Mouse (Mus musculus): Measurements from ENCODE around the gene Itga4. TPM values are rescaled to one million over a fixed set of nuclear protein-coding genes. Genes with fewer than 3 reads are reported as not detected.

Itga4 gene
- total and polyA plus RNA-seq, 3 experiments, result 22.7 to 97.5 (median 48.9) TPM

GRCm38 (mm10) chr2:79227805-79228241 lies 27.4 kb upstream of the Itga4 start:
- Histone ChIP-seq H3K79me2 (ENCODE audit: control insufficient read depth, insufficient read depth, low read length, poor library complexity) (no peaks in the 10 kb centered on the region), H3K9ac (ENCODE audit: control insufficient read depth, low read depth, low read length, poor library complexity, severe bottlenecking) (no peak overlapping the region; the same call in 1 of the 2 replicates), H3K9me3 (replicated peaks; ENCODE audit: insufficient read depth, low read length) (no peaks in the 10 kb centered on the region), H3K27ac (ENCODE audit: control insufficient read depth, low read depth, low read length) (peak overlapping the region; percentile 54), H3K27me3 (ENCODE audit: control insufficient read depth in 1 of 2, insufficient read depth in 2 of 2, low read length in 2 of 2) (no peaks in the 10 kb centered on the region), H3K4me1 (ENCODE audit: control insufficient read depth in 1 of 2, insufficient read depth in 2 of 2, low read length in 2 of 2) (peaks cover 0 to 6% of the 10 kb centered on the region in 2 experiments; a peak in 1 of 4 replicates), H3K36me3 (ENCODE audit: control insufficient read depth in 1 of 2, insufficient read depth in 2 of 2, low read length in 2 of 2) (peaks cover 0 to 10% of the 10 kb centered on the region in 2 experiments; a peak in 2 of 4 replicates), H3K4me3 (ENCODE audit: control insufficient read depth in 1 of 2, insufficient read depth in 1 of 2, low read depth in 2 of 2, low read length in 2 of 2) (no peak overlapping the region)
- peak; percentile 64 for DNase-seq (ENCODE audit: low read depth, low spot score)
- TF ChIP-seq ZMIZ1 (IDR thresholded peaks at IDR 0.05; ENCODE audit: low read depth, low read length) (no peak), EP300 (IDR thresholded peaks at IDR 0.05; ENCODE audit: low read depth in 1 of 2, low read length in 2 of 2) (peak in 1 of 2 experiments; percentile 39; a peak in 1 of 4 replicates)

GRCm38 (mm10) chr2:79231056-79231949 lies 23.9 kb upstream of the Itga4 start:
- H3K36me3 ChIP-seq (ENCODE audit: control insufficient read depth in 1 of 2, insufficient read depth in 2 of 2, low read length in 2 of 2), result peaks cover 0 to 12% of the 10 kb centered on the region in 2 experiments; a peak in 2 of 4 replicates
- no peak overlapping the region for H3K27ac ChIP-seq (ENCODE audit: control insufficient read depth, low read depth, low read length)
- no peak for DNase-seq (ENCODE audit: low read depth, low spot score)
- H3K9ac ChIP-seq (ENCODE audit: control insufficient read depth, low read depth, low read length, poor library complexity, severe bottlenecking), result no peak overlapping the region
- H3K79me2 ChIP-seq (ENCODE audit: control insufficient read depth, insufficient read depth, low read length, poor library complexity), result no peaks in the 10 kb centered on the region
- H3K4me1 ChIP-seq (ENCODE audit: control insufficient read depth in 1 of 2, insufficient read depth in 2 of 2, low read length in 2 of 2), result peaks cover 3 to 13% of the 10 kb centered on the region in 2 experiments; a peak in 3 of 4 replicates
- no peaks in the 10 kb centered on the region for H3K9me3 ChIP-seq (replicated peaks; ENCODE audit: insufficient read depth, low read length)
- no peak overlapping the region for H3K4me3 ChIP-seq (ENCODE audit: control insufficient read depth in 1 of 2, insufficient read depth in 1 of 2, low read depth in 2 of 2, low read length in 2 of 2)
- no peak for TF ChIP-seq RAD21 (IDR thresholded peaks at IDR 0.05; ENCODE audit: low read depth, low read length)
- no peak for TF ChIP-seq CHD2 (IDR thresholded peaks at IDR 0.05; ENCODE audit: low read length)
- no peak for TF ChIP-seq MYC (IDR thresholded peaks at IDR 0.05; ENCODE audit: low read depth, low read length)
- TF ChIP-seq ZMIZ1 (IDR thresholded peaks at IDR 0.05; ENCODE audit: low read depth, low read length), result no peak
- TF ChIP-seq E2F4 (IDR thresholded peaks at IDR 0.05; ENCODE audit: borderline replicate concordance, low read depth, low read length), result no peak
- TF ChIP-seq TBP (IDR thresholded peaks at IDR 0.05; ENCODE audit: low read depth, low read length), result no peak
- no peak for TF ChIP-seq TAL1 (IDR thresholded peaks at IDR 0.05; ENCODE audit: low read length)
- TF ChIP-seq CHD1 (IDR thresholded peaks at IDR 0.05; ENCODE audit: low read depth, low read length), result no peak
- TF ChIP-seq NRF1 (IDR thresholded peaks at IDR 0.05; ENCODE audit: insufficient read depth, low read depth, low read length, poor library complexity, severe bottlenecking), result no peak
- TF ChIP-seq UBTF (IDR thresholded peaks at IDR 0.05; ENCODE audit: borderline replicate concordance, insufficient read depth, low read depth, low read length), result no peak
- no peak for TF ChIP-seq GABPA (IDR thresholded peaks at IDR 0.05; ENCODE audit: low read depth, low read length)
- H3K27me3 ChIP-seq (ENCODE audit: control insufficient read depth in 1 of 2, insufficient read depth in 2 of 2, low read length in 2 of 2), result no peaks in the 10 kb centered on the region

Data from MEL (cell line).